Comparison of ENCODE assay signal across 17 mouse cellular contexts in the genomic region with DNA sequence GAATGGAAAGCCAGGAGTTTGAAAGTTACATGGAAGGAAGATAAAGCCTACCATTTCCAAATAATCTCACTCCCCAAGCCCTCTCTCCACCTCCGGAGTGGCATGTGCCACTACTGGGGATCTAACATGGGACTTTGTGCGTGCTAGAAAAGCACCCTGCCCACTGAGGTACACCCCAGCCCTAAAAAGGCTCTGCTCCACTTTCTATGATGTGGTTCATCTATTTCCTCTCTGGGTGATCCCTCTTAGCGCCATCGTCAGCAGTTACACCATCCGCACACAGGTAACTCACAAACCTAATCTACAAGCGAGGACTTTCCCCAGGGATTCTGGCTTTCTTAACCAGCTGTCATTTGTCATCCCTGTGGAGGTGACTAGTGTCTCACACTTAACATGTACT. TPM values are rescaled to one million over a fixed set of nuclear protein-coding genes. Genes with fewer than 3 reads are reported as not detected.
A peak's percentile ranks its signal among the peaks of the same experiment; 100 is the strongest.
DNase-seq lines count a peak whose midpoint lies in the region; ATAC-seq and TF ChIP-seq lines count a peak whose summit lies in the region.
"Had no signal": no experiment of that assay in that cellular context is flagged by ENCODE, and none has a peak within 500 bp of the region (broad histone marks: within the 10 kb centered on the region; RNA-seq: fewer than 3 reads in every experiment).

No protein-coding gene starts in this region.

- H3K27me3 ChIP-seq in heart, embryonic 10.5 days (ENCODE audit: insufficient read depth, poor library complexity, severe bottlenecking) = no peaks in the 10 kb centered on the region
- H3K27me3 ChIP-seq in stomach, embryonic 16.5 days (ENCODE audit: control insufficient read depth, insufficient read depth, low read length) = no peaks in the 10 kb centered on the region
- no peaks in the 10 kb centered on the region for H3K27me3 ChIP-seq in stomach, postnatal 0 days (ENCODE audit: control insufficient read depth, insufficient read depth, low read length)
- H3K27me3 ChIP-seq: neural tube, embryonic 12.5 days had no signal

- DNase-seq in heart, embryonic 10.5 days (ENCODE audit: low spot score) = no peak
- no peak for DNase-seq in heart, adult 8-10 months (ENCODE audit: low spot score)
- DNase-seq in stomach, postnatal 0 days (ENCODE audit: low spot score) = no peak
- no peak for DNase-seq in left cerebral cortex, adult 18-20 months (ENCODE audit: low spot score in 2 of 2)
- DNase-seq in kidney, adult 8-10 months = no peak
- DNase-seq: adrenal gland, postnatal 25 days; B cell, adult 2 months; cerebellum, adult 8-10 months; lung, adult 18-20 months; right cerebral cortex, postnatal 4 days had no signal

- WGBS in heart, embryonic 10.5 days = 83% methylated on average over 6 of the region's 6 CpGs
- WGBS in stomach, embryonic 16.5 days = 79% methylated on average over 6 of the region's 6 CpGs
- WGBS in stomach, postnatal 0 days = 85% methylated on average over 6 of the region's 6 CpGs

- peak overlapping the region; percentile 93; the same call in 1 of the 2 replicates for H3K27ac ChIP-seq in heart, embryonic 10.5 days
- no peak overlapping the region for H3K27ac ChIP-seq in stomach, embryonic 16.5 days (ENCODE audit: low read length)
- H3K27ac ChIP-seq in stomach, postnatal 0 days (replicated peaks) = no peak overlapping the region
- H3K27ac ChIP-seq: kidney, postnatal 0 days; layer of hippocampus, adult 2 months; limb, embryonic 12.5 days; midbrain, embryonic 15.5 days; neural tube, embryonic 12.5 days had no signal

- ATAC-seq in stomach, embryonic 16.5 days (ENCODE audit: insufficient read depth, low FRiP score) = no peak
- no peak for ATAC-seq in stomach, postnatal 0 days (ENCODE audit: low FRiP score, low TSS enrichment)
- peak; percentile 56 for ATAC-seq in inflammation-experienced regulatory T-cells, adult 6 months

- no peaks in the 10 kb centered on the region for H3K36me3 ChIP-seq in heart, embryonic 10.5 days
- no peaks in the 10 kb centered on the region for H3K36me3 ChIP-seq in stomach, embryonic 16.5 days (ENCODE audit: control insufficient read depth, insufficient read depth, low read length)
- no peaks in the 10 kb centered on the region for H3K36me3 ChIP-seq in stomach, postnatal 0 days (ENCODE audit: control insufficient read depth, insufficient read depth, low read length)
- H3K36me3 ChIP-seq: limb, embryonic 12.5 days; midbrain, embryonic 15.5 days; neural tube, embryonic 12.5 days had no signal

- no peak for TF ChIP-seq CTCF in stomach, postnatal 0 days (IDR thresholded peaks at IDR 0.05; ENCODE audit: low read depth)

- no peaks in the 10 kb centered on the region for H3K9me3 ChIP-seq in heart, embryonic 10.5 days
- H3K9me3 ChIP-seq in stomach, embryonic 16.5 days (replicated peaks; ENCODE audit: control insufficient read depth, low read length) = no peaks in the 10 kb centered on the region
- no peaks in the 10 kb centered on the region for H3K9me3 ChIP-seq in stomach, postnatal 0 days (ENCODE audit: control insufficient read depth, low read length)
- H3K9me3 ChIP-seq: limb, embryonic 12.5 days; midbrain, embryonic 15.5 days; neural tube, embryonic 12.5 days had no signal

- H3K4me1 ChIP-seq in heart, embryonic 10.5 days = peaks cover 27% of the 10 kb centered on the region
- H3K4me1 ChIP-seq in stomach, embryonic 16.5 days (ENCODE audit: control insufficient read depth, insufficient read depth, low read length) = peaks cover 11% of the 10 kb centered on the region
- H3K4me1 ChIP-seq in stomach, postnatal 0 days (replicated peaks; ENCODE audit: control insufficient read depth, insufficient read depth) = no peaks in the 10 kb centered on the region

- H3K9ac ChIP-seq in stomach, embryonic 16.5 days (ENCODE audit: low read length) = no peak overlapping the region
- H3K9ac ChIP-seq in stomach, postnatal 0 days (ENCODE audit: low read length) = no peak overlapping the region

- no peak for TF ChIP-seq EP300 in stomach, postnatal 0 days (optimal IDR thresholded peaks at IDR 0.05)

- H3K4me3 ChIP-seq in heart, embryonic 10.5 days = no peak overlapping the region
- no peak overlapping the region for H3K4me3 ChIP-seq in stomach, embryonic 16.5 days (replicated peaks; ENCODE audit: low read length)
- no peak overlapping the region for H3K4me3 ChIP-seq in stomach, postnatal 0 days (ENCODE audit: low read depth, low read length)

- H3K4me2 ChIP-seq in stomach, embryonic 16.5 days (ENCODE audit: low read depth, low read length) = peak overlapping the region; percentile 89; the same call in 1 of the 2 replicates
- no peak overlapping the region for H3K4me2 ChIP-seq in stomach, postnatal 0 days (replicated peaks; ENCODE audit: low read depth)

RNA-seq across cellular contexts. Expression of gene Hk2, which starts 1.1 kb away (rescaled TPM):
- 42.2 and 44.8 TPM in 2 replicates for polyA plus RNA-seq in heart, embryonic 10.5 days (2016; fragmentation: Nextera tagmentation; extraction: Ambion mirVana)
- 100 to 1,000 TPM; 393 to 406 (median 396) TPM for total RNA-seq in heart, adult 8-10 months (2022)
- 24.2 and 31.3 TPM in 2 replicates for polyA plus RNA-seq in stomach, embryonic 16.5 days (2015; fragmentation: Nextera tagmentation; extraction: Ambion mirVana)
- polyA plus RNA-seq in stomach, postnatal 0 days (2015; fragmentation: Nextera tagmentation; extraction: Ambion mirVana) = 7.1 and 8.9 TPM in 2 replicates
- 1 to 10 TPM; 3.9 to 9.0 (median 4.5) TPM for polyA plus RNA-seq in inflammation-experienced regulatory T-cells, adult 6 months (2017; shearing (Covaris generic))
- total RNA-seq in left cerebral cortex, adult 18-20 months (2021) = 1 to 10 TPM; 2.5 to 4.4 TPM
